Mouse (Mus musculus) layer of hippocampus, adult 2 months (tissue): ENCODE results near the gene Tcte3. TPM values are rescaled to one million over a fixed set of nuclear protein-coding genes. Genes with fewer than 3 reads are reported as not detected.
"Not testable (repeated sequence)": the region's sequence is repeated elsewhere in the genome, so short reads cannot be mapped to it uniquely, and the experiment has no call there.

Experiments
- DNase-seq, 2 experiments: peaks; one replicate each; pipeline ENCODE4 v3.0.0; 2022; ENCODE audit warnings: low spot score in 2 of 2
- H3K27ac ChIP-seq: fragments of 200-600 bp; 2 replicates; pipeline ENCODE4 v1.8.1; 2022
- H3K4me3 ChIP-seq: fragments of 200-600 bp; 2 replicates; pipeline ENCODE4 v1.8.1; 2022; ENCODE audit warnings: mild to moderate bottlenecking
- CTCF ChIP-seq: fragments of 200-600 bp; conservative IDR thresholded peaks from 2 replicates; pipeline ENCODE4 v1.8.1; 2022; ENCODE audit warnings: antibody characterized with exemption, mild to moderate bottlenecking, moderate library complexity
- total RNA-seq, 2 experiments: library from RNA; stranded (reverse); gene quantifications; 2 replicates each; pipeline ENCODE4 v1.2.3; 2021

Gene Tcte3
- total RNA-seq, 2 experiments from 2014 or later, result 1.3 TPM; not detected in 1

GRCm38 (mm10) chr17:15060356-15060755, 19.1 kb upstream of the Tcte3 start:
- no peak overlapping the region for H3K4me3 ChIP-seq
- no peak for DNase-seq
- no peak for TF ChIP-seq CTCF
- no peak overlapping the region for H3K27ac ChIP-seq

DNA sequence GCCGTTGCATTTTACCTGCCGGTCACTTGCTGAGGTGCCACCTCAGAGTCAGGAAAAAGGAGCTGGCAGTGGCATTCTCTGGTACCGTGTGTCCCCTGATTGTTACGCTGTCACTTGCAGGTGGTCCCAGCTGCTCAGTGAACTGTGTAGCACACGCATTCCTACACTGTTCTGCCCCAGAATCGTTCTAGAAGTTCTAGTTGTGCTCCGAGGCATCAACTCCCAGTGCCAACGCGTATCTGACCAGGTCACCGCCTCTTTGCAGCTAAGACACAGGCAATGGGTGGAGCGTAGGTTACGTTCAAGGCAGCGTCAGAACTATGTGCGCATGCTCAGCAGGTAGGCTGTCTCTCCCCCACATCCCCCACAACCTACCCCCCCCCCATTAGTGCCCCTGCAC, 18.4 kb upstream of the Tcte3 start:
- no peak overlapping the region for H3K27ac ChIP-seq

GRCm38 (mm10) chr17:15058161-15058591, 16.9 kb upstream of the Tcte3 start:
- Histone ChIP-seq H3K27ac (no peak overlapping the region), H3K4me3 (no peak overlapping the region)
- peak in 1 of 2 experiments; percentile 7 for DNase-seq
- no peak for TF ChIP-seq CTCF

More for the DNA sequence above, 18.4 kb upstream of the Tcte3 start:
- H3K4me3 ChIP-seq, result no peak overlapping the region
- no peak for TF ChIP-seq CTCF
- no peak for DNase-seq

DNA sequence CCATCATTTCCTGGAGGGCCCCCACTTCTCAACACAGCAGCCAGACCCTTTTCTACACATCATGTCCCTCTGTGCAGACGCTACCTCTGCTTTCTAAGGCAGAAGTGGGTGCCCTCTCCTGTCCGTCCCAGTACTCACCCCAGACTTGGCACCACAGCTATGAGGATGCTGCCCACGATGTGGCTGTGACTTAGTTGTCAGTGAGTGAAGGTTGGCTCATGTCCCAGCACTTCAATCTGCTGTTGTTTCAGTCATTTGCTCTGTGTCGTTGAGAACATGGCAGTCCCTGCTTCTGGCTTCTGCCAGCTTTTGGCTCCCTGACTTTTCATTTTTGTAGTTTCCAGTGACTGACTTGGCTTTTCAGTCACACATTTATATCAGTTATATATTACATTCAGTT, 14.6 kb upstream of the Tcte3 start:
- no peak for TF ChIP-seq CTCF
- H3K27ac ChIP-seq, result no peak overlapping the region
- DNase-seq, result peak; percentile 78 to 90
- H3K4me3 ChIP-seq, result no peak overlapping the region

GRCm38 (mm10) chr17:15053829-15054200, 12.5 kb upstream of the Tcte3 start:
- not testable (repeated sequence) for H3K4me3 ChIP-seq, H3K27ac ChIP-seq
- peak in 1 of 2 experiments; percentile 9 for DNase-seq

DNA sequence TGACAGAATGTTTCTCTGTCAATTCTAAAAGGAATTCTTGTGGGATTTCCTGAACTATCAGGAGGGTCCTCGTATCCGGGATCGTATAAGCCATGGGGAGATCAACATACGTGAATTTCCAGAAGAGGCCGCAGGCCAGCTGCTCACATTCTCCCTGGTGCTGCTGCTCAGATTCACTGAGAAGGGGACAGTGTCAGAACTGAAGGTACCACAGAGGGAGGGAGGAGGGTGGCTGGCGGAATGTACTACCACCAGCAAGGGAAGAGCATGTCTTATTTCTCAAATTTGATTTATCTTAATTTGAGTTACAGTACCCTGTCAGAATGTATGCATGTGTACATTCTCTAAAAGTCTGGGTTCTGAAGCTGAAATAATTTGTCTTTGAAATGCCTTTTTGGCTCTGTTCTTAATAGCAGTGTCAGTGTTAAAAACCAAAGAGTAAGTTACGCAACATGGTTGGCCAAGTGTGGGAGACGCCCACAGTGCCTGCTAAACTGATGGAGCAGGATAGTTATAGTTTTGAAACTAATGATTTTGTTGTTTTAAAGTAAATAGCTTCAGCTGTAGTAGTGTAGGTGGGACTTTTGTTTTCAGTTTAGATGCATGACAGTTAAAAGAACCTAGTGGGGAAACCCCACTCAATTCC, 12.0 kb upstream of the Tcte3 start:
- not testable (repeated sequence) for H3K4me3 ChIP-seq, H3K27ac ChIP-seq
- peak in 1 of 2 experiments; percentile 7 for DNase-seq

GRCm38 (mm10) chr17:15052766-15053165, 11.5 kb upstream of the Tcte3 start:
- not testable (repeated sequence) for H3K27ac ChIP-seq, H3K4me3 ChIP-seq, DNase-seq

DNA sequence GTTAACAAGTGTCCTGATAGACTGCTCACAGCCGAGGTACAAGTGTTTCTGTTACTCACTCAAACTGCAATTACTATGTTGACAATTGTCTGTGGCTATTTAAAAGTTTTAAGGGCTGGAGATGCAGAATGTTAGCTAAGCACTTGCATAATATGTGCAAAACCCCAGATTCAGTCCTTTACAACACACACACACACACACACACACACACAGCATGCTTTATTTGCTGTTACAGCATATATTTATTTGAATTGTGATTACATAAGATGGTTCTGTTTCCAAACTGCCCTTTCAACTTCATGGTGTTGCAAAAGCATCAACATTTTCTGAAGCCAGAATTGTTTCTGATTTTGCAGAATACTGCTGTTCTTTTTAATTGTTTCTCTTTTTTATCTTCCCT, 9.1 kb upstream of the Tcte3 start:
- H3K4me3 ChIP-seq, DNase-seq, H3K27ac ChIP-seq: not testable (repeated sequence)

GRCm38 (mm10) chr17:15040455-15040854, 833 bp downstream of the Tcte3 start:
- not testable (repeated sequence) for H3K27ac ChIP-seq, DNase-seq, H3K4me3 ChIP-seq

GRCm38 (mm10) chr17:15031414-15031813, 9.9 kb downstream of the Tcte3 start:
- not testable (repeated sequence) for H3K27ac ChIP-seq, DNase-seq, H3K4me3 ChIP-seq

- H3K4me3 ChIP-seq, H3K27ac ChIP-seq, DNase-seq: not testable (repeated sequence)
Observed at GRCm38 (mm10) chr17:15025513-15025912, 15.8 kb downstream of the Tcte3 start.

GRCm38 (mm10) chr17:15024502-15025193, 16.6 kb downstream of the Tcte3 start:
- DNase-seq, result not testable (repeated sequence)

DNA sequence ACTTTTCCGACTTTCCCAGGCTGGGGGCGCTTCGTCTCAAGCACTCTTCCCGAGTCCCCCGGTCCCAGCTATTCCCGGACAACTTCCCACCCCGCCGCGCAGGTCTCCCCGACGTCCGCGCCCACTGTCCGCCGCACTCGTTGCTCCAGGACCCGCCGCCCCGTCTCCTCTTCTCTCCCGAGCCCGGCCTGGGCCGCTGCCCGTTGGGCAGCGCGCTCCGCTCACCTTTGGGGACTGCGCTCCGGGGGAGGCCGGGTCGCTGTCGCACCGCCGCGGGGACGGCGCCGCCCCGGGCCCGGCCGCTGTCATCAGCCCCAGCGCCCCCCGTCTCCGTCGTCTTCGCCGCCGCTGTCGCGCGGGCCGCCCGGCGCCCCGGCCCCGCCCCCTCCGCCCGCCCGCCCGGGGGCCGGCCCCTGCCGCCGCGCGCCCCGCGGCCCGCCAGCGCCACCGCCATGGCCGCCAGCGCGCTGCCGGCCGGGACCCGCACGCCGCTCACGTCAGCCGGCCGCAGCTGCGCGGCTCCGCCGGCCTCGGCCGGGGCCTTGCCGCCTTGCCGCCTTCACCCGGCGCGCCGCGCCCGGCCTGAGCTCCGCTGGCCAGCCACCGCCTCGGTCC, 17.3 kb downstream of the Tcte3 start:
- not testable (repeated sequence) for H3K4me3 ChIP-seq, DNase-seq, H3K27ac ChIP-seq

More at GRCm38 (mm10) chr17:15024502-15025193, 16.6 kb downstream of the Tcte3 start:
- H3K4me3 ChIP-seq, H3K27ac ChIP-seq: not testable (repeated sequence)

GRCm38 (mm10) chr17:15021503-15022220, 19.6 kb downstream of the Tcte3 start:
- peak; percentile 10 to 18 for DNase-seq
- not testable (repeated sequence) for H3K4me3 ChIP-seq
- peak overlapping the region; percentile 54; the same call in 1 of the 2 replicates for H3K27ac ChIP-seq

- not testable (repeated sequence) for DNase-seq, H3K27ac ChIP-seq, H3K4me3 ChIP-seq
Observed at GRCm38 (mm10) chr17:15009706-15010413, 31.4 kb downstream of the Tcte3 start, which contains the start of gene Gm3435. TSS of gene Gm3435 (plus strand) at chr17:15010176.

DNA sequence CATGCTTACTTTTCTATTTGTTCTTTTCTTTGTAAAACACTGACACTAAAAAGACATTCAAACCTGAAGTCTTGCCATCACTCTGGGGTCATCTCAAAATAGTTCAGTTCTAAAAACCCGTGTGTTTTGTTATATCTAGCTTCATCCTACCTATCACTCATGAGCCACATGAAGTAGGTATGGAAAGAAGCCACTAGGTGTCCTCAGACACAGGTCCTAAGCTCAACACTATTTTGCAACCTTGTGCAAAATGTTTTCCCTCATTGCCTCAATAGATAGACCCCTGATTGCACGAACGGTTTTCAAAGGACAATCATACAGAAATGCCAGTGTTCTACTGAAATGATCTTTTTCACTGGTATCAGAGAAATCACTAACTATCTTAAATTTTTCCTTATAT, 32.2 kb downstream of the Tcte3 start:
- H3K4me3 ChIP-seq, H3K27ac ChIP-seq, DNase-seq: not testable (repeated sequence)

DNA sequence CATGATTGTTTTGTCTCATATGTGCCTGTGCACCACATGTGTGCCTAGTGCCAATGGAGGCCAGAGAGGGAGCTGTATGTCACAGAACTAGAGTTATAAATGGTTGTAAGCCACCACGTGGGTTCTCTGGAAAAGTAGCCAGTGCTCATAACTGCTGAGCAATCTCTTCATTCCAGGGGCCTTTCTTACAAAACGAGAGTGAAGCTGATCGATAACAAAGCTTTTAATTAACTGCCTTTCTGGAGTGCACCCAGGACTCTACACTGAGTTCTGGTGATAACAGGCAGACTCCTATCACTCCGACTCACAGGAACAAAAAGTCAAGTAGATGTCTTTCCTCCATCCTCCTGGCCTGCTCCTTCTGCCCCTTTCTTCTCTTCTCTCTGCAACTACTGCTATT, 41.2 kb downstream of the Tcte3 start:
- not testable (repeated sequence) for DNase-seq, H3K27ac ChIP-seq

GRCm38 (mm10) chr17:14994140-14994539, 47.1 kb downstream of the Tcte3 start:
- not testable (repeated sequence) for H3K4me3 ChIP-seq, DNase-seq, H3K27ac ChIP-seq

More for the DNA sequence above, 41.2 kb downstream of the Tcte3 start:
- H3K4me3 ChIP-seq, result not testable (repeated sequence)
